Mouse (Mus musculus) C2C12 (cell line): ENCODE data around the gene Ndufb4.

Experiments used
- CTCF ChIP-seq: IDR thresholded peaks from one replicate; pipeline ENCODE4 v1.5.1; 2011; ENCODE audit not compliant: control insufficient read depth, insufficient read depth, insufficient read length
- MAX ChIP-seq: IDR thresholded peaks from one replicate; pipeline ENCODE4 v1.6.1; 2011; ENCODE audit warnings: mild to moderate bottlenecking, control low read depth

DNA sequence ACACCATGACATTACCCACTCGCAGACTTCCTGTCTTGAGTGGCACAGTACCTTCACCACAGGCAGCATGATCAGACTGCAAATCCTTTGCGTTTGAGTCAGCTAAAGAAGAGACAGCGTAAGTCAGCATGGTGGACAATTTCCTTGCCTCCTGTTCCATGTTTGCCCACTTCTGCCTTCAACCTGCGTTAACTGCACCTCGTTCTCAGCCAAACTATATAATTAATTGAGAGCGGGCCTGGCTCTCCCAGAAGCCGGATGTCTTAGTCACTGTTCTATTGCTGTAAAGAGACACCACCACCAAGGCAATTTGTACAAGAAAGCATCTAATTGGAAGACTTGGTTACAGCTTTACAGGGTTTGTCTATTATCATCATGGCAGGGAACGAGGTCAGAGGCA, 26.6 kb upstream of the Ndufb4 start:
- TF ChIP-seq CTCF = no peak
- TF ChIP-seq MAX = no peak
